In the genomic region with DNA sequence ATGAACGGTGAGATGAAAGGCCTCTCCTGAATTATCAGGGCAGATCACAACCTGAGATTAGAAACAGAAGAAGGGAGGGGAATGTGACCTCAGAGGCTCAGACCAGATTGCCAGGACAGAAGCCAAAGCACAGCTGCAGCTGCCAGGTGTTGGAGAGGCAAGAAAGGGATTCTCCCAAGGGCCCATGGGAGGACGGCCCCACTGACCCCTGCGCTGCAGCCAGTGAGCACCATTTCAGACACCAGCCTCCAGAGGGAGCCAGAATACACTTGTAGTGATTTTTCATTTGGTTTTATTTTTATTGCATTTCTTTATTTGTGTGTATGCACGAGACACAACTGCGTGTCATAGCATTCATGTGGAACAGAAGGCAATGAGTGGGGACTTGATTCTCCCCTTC, we compare ENCODE assay signal across 7 mouse cellular contexts. TPM values are rescaled to one million over a fixed set of nuclear protein-coding genes. Genes with fewer than 3 reads are reported as not detected.
DNase-seq lines count a peak whose midpoint lies in the region; ATAC-seq and TF ChIP-seq lines count a peak whose summit lies in the region.

No protein-coding gene starts in this region.

- DNase-seq in layer of hippocampus, adult 2 months (ENCODE audit: low spot score in 2 of 2), result peak; percentile 42 to 58
- DNase-seq in layer of hippocampus, adult 9-11 months, result no peak
- peak; percentile 79 for DNase-seq in NIH3T3 (ENCODE audit: low read depth)
- DNase-seq in cerebellum, adult 9-11 months, result peak; percentile 51
- DNase-seq in kidney, postnatal 0 days (ENCODE audit: low spot score), result peak; percentile 75
- DNase-seq in midbrain, postnatal 0 days (ENCODE audit: low spot score), result peak; percentile 66
- DNase-seq in natural killer cell, adult 2 months (ENCODE audit: low spot score in 2 of 2), result no peak

- H3K27ac ChIP-seq in layer of hippocampus, adult 2 months, result no peak overlapping the region
- H3K27ac ChIP-seq in kidney, postnatal 0 days, result no peak overlapping the region
- no peak overlapping the region for H3K27ac ChIP-seq in midbrain, postnatal 0 days (ENCODE audit: low read depth, low read length)

- TF ChIP-seq CTCF in layer of hippocampus, adult 2 months (conservative IDR thresholded peaks at IDR 0.05), result peak; percentile 92
- TF ChIP-seq CTCF in kidney, postnatal 0 days (IDR thresholded peaks at IDR 0.05; ENCODE audit: low read depth), result peak; percentile 68
- peak; percentile 84 for TF ChIP-seq CTCF in midbrain, postnatal 0 days (IDR thresholded peaks at IDR 0.05)

- peak overlapping the region; percentile 4; the same call in 1 of the 2 replicates for H3K4me3 ChIP-seq in layer of hippocampus, adult 2 months
- H3K4me3 ChIP-seq in kidney, postnatal 0 days (replicated peaks; ENCODE audit: low read depth, low read length), result no peak overlapping the region
- no peak overlapping the region for H3K4me3 ChIP-seq in midbrain, postnatal 0 days (ENCODE audit: low read depth, low read length)

- WGBS in kidney, postnatal 0 days, result 30% methylated on average over 5 of the region's 5 CpGs
- 17% methylated on average over 5 of the region's 5 CpGs for WGBS in midbrain, postnatal 0 days

- no peaks in the 10 kb centered on the region for H3K27me3 ChIP-seq in kidney, postnatal 0 days (ENCODE audit: insufficient read depth, low read length)
- H3K27me3 ChIP-seq in midbrain, postnatal 0 days (ENCODE audit: insufficient read depth, low read length), result no peaks in the 10 kb centered on the region

- H3K9me3 ChIP-seq in kidney, postnatal 0 days (replicated peaks; ENCODE audit: low read length), result no peaks in the 10 kb centered on the region
- no peaks in the 10 kb centered on the region for H3K9me3 ChIP-seq in midbrain, postnatal 0 days (ENCODE audit: low read length)

- no peak for ATAC-seq in kidney, postnatal 0 days (replicated peaks; ENCODE audit: low FRiP score, low read depth)
- ATAC-seq in midbrain, postnatal 0 days (ENCODE audit: low FRiP score), result no peak

- H3K4me1 ChIP-seq in kidney, postnatal 0 days (replicated peaks; ENCODE audit: insufficient read depth, low read length), result peaks cover 19% of the 10 kb centered on the region
- no peaks in the 10 kb centered on the region for H3K4me1 ChIP-seq in midbrain, postnatal 0 days (ENCODE audit: insufficient read depth, low read length)

- no peak overlapping the region for H3K9ac ChIP-seq in kidney, postnatal 0 days (ENCODE audit: low read depth, low read length)
- H3K9ac ChIP-seq in midbrain, postnatal 0 days (replicated peaks; ENCODE audit: low read length, poor library complexity, severe bottlenecking), result no peak overlapping the region

- 0 out of 2 replicates have a peak, but pooled peaks cover 10% of the 10 kb centered on the region for H3K36me3 ChIP-seq in kidney, postnatal 0 days (ENCODE audit: insufficient read depth, low read length)
- no peaks in the 10 kb centered on the region for H3K36me3 ChIP-seq in midbrain, postnatal 0 days (ENCODE audit: insufficient read depth, low read length)

- H3K4me2 ChIP-seq in kidney, postnatal 0 days (ENCODE audit: low read length), result no peak overlapping the region
- no peak overlapping the region for H3K4me2 ChIP-seq in midbrain, postnatal 0 days (ENCODE audit: low read depth, low read length, poor library complexity, severe bottlenecking)

RNA-seq across cellular contexts. Expression of a gene that starts 13.7 kb away (rescaled TPM):
- total RNA-seq in layer of hippocampus, adult 2 months (2021), result 10 to 100 TPM; 10.9 to 12.6 TPM
- polyA plus RNA-seq in kidney, postnatal 0 days (2015; fragmentation: Nextera tagmentation; extraction: Ambion mirVana), result 22.4 and 26.3 TPM in 2 replicates
- 21.3 and 25.5 TPM in 2 replicates for total RNA-seq in midbrain, postnatal 0 days (2014; rRNA removed)
- 29.5 and 35.2 TPM in 2 replicates for polyA plus RNA-seq in midbrain, postnatal 0 days (2015; fragmentation: Nextera tagmentation; extraction: Ambion mirVana)

RNA-seq across cellular contexts. Expression of a gene that starts 25.4 kb away (rescaled TPM):
- total RNA-seq in layer of hippocampus, adult 2 months (2021), result 10 to 100 TPM; 15.1 to 15.2 TPM
- 2.6 and 3.2 TPM in 2 replicates for polyA plus RNA-seq in kidney, postnatal 0 days (2015; fragmentation: Nextera tagmentation; extraction: Ambion mirVana)
- total RNA-seq in midbrain, postnatal 0 days (2014; rRNA removed), result 17.3 and 18.2 TPM in 2 replicates
- polyA plus RNA-seq in midbrain, postnatal 0 days (2015; fragmentation: Nextera tagmentation; extraction: Ambion mirVana), result 26.8 and 27.1 TPM in 2 replicates

RNA-seq across cellular contexts. Expression of a gene that starts 29.2 kb away (rescaled TPM):
- 10 to 100 TPM; 82.7 to 85.4 TPM for total RNA-seq in layer of hippocampus, adult 2 months (2021)
- polyA plus RNA-seq in kidney, postnatal 0 days (2015; fragmentation: Nextera tagmentation; extraction: Ambion mirVana), result 0.55 and 0.58 TPM in 2 replicates
- 20.9 and 26.5 TPM in 2 replicates for total RNA-seq in midbrain, postnatal 0 days (2014; rRNA removed)
- 8.7 and 10.1 TPM in 2 replicates for polyA plus RNA-seq in midbrain, postnatal 0 days (2015; fragmentation: Nextera tagmentation; extraction: Ambion mirVana)

RNA-seq across cellular contexts. Expression of a gene that starts 56.8 kb away (rescaled TPM):
- 1 to 10 TPM; 2.3 to 2.6 TPM for total RNA-seq in layer of hippocampus, adult 2 months (2021)
- polyA plus RNA-seq in kidney, postnatal 0 days (2015; fragmentation: Nextera tagmentation; extraction: Ambion mirVana), result 2.0 and 2.5 TPM in 2 replicates
- 2.0 and 3.3 TPM in 2 replicates for total RNA-seq in midbrain, postnatal 0 days (2014; rRNA removed)
- polyA plus RNA-seq in midbrain, postnatal 0 days (2015; fragmentation: Nextera tagmentation; extraction: Ambion mirVana), result 0.64 and 0.93 TPM in 2 replicates

Comparison
In these comparisons a context has a peak if more than half of its experiments do, and no peak if none do; other contexts are left out.
1. DNase-seq: peak in layer of hippocampus, adult 2 months (2 of 2), NIH3T3 (single experiment), cerebellum, adult 9-11 months (single experiment), kidney, postnatal 0 days (single experiment) and midbrain, postnatal 0 days (single experiment); none in layer of hippocampus, adult 9-11 months (single experiment) and natural killer cell, adult 2 months (0 of 2).
2. Peak in every context shown above with its lines, with median percentiles within 50 percentile points of each other: CTCF ChIP-seq.